Mouse (Mus musculus) hematopoietic stem cell, adult 5-6 weeks (primary cell): ENCODE data around the gene Sowahc. TPM values are rescaled to one million over a fixed set of nuclear protein-coding genes. Genes with fewer than 3 reads are reported as not detected.

Experiments used
- ATAC-seq, 2 experiments: fragments of 125-278 bp in 1 of 2; replicated peaks in 1 of 2; 2 replicates each; pipeline ENCODE4 v1.8.0; 2016 to 2017; ENCODE audit warnings: inconsistent platforms in 2 of 2, mild to moderate bottlenecking in 2 of 2, moderate number of reproducible peaks in 2 of 2, low read depth in 1 of 2, moderate TSS enrichment in 1 of 2; ENCODE audit not compliant: low FRiP score in 2 of 2, poor library complexity in 2 of 2, severe bottlenecking in 2 of 2, insufficient read depth in 1 of 2, low TSS enrichment in 1 of 2
- total RNA-seq: library from RNA; stranded (forward); fragments of 172-1452, 232-1000 nt; gene quantifications from 2 replicates; pipeline ENCODE4 v1.2.3, GENCODE M21; 2017

The Sowahc gene
- total RNA-seq, 1 experiment from 2014 or later, result 2.0 TPM

DNA sequence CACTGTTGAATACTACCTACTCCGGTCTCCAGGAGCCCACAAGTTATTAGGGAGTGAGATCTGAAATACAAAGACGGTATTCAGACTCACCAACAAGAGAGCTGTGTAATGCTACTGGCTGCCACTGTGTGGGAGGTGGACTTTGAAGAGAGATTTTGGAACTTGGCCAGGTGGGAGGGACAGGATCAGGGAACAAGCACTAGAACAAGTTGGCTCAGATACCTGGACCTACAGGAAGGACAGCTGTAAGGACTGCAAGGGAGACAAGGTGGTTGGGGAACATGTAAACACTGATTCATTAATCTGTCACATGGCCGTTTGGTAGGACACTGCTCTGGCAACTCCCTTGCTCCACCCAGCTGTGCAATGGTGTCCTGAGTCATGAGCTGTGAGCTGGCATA lies 19.4 kb downstream of the Sowahc start:
- ATAC-seq, result no peak

DNA sequence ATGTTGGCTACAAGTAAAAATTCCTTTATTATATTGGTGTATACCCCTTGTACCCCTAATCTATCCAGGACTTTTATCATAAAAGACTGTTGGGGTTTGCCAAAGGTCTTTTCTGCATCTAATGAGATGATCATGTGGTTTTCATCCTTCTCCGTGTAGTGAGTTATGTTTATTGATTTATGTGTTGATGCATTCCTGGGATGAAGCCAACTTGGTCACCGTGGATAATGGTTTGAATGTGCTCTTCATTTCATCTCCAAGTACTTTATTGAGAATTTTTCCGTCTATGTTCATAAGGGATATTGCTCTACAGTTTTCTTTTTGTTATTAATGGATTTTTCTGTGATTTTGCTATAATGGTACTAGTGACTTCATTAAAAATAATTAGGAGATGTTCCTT lies 27.8 kb downstream of the Sowahc start:
- no peak for ATAC-seq

DNA sequence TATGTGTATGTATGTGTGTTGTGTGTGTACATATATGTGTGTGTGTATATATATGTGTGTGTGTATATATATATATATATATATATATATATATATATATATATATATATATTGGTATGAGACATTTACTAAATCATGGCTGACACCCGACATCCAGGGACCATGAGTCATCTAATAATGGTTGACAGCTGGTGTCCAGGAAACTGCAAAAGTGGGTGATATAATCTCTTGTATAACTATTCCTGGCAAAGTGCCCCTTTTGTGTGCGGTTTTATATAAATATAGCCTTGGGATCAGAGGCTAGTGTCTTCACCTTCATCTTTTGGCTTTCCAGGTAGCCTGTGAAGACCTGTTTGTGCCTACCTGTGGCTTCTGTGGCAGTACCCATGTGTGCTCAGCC lies 28.9 kb downstream of the Sowahc start:
- no peak for ATAC-seq

DNA sequence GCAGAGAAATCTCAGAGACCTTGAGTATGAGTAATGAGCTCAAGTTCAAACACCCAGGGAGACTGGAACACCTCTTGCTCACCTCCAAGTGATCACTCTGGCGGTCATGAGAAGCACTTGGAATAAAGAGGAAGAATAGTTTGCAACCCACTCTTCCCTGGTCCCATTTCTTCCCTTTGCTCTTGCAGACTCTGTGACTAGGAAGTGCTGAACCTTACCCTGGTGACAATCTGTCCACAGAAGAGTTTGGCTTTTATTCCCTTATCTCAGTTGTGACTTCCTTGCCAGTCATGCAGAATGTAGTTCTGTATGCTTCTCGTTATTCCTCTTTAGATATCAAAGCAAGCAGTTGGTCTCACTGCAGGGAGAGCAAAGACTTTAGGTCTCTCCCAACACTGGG lies 30.2 kb downstream of the Sowahc start:
- ATAC-seq, result no peak

DNA sequence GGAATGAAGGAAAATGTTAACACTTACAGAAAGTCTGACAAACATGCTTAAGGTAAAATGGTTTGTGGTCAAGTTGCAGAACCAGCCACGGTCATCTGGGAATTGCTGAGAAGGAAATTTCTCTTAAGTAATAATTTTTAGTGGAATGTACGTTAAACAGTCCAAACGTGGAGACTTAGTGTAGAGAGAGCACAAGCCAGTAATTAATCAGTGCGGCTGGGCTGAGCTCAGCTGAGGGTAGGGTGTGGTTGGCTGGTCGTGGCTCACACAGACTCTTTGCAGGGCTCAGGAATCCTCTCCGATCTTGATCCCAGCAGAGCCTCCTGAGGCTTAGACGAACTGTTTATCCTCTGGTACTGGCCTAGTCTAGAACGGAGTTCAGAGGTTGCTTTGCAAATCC lies 30.6 kb downstream of the Sowahc start:
- no peak for ATAC-seq

DNA sequence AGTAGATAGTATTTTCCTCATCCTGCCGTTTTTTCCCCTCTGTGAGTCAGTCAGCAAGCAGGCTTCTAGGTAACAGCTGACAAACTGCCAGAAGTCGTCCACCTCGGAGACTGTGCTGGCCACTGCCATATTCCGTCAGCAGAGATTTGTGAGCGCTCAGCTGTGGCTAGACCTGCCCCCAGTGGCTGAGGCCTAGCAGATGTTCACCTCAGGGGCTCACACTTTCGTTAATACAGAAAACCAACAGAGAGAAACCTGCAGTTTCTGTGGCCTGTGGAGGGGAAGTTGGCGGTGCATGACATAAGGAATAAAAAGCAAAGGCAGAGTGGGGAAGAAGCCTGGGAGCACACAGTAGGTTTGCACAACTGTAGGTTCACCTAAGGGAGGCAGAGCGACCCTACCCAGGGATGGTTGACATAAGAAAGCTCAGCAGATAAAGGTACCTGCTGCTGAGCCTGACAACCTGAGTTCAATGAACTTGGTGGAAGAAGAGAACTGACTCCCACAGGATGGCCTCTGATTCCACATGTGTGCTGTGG lies 31.9 kb downstream of the Sowahc start:
- no peak for ATAC-seq

DNA sequence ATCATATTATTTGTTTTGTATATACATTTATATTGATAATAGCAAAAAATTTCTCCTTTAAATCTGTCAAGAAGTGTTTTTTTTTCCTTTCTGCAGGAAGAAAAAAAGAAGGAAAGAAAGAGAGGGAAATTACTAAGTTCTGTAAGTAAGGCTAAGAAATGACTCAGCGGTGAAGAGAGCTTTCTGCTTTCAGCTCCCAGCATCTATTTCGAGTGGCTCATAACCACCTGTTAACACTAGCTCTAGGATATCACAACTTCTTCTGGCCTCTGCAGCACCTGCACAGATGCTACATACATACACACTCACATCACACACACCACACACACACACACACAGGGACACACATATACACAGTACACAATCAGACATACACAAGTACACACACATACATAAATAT lies 34.8 kb downstream of the Sowahc start:
- ATAC-seq, result no peak

DNA sequence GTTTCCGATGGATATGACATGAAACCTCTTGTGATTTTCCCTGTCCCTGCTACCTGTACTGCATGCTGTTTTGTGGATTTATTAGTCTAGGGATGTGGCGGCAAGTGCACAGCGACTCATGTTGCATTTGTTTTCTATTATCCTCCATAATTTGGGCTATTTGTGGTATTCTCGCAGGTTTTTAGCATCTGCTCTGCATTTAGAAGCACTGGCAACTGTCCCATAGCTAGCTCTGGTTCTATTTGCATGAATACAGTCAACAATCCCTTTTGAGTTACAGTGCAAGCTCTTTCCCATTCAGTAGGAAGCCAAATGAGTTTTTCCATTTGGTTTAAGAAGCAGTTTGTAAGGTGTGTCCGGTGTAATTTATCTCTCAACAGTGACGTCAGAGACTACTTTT lies 37.8 kb downstream of the Sowahc start:
- no peak for ATAC-seq

DNA sequence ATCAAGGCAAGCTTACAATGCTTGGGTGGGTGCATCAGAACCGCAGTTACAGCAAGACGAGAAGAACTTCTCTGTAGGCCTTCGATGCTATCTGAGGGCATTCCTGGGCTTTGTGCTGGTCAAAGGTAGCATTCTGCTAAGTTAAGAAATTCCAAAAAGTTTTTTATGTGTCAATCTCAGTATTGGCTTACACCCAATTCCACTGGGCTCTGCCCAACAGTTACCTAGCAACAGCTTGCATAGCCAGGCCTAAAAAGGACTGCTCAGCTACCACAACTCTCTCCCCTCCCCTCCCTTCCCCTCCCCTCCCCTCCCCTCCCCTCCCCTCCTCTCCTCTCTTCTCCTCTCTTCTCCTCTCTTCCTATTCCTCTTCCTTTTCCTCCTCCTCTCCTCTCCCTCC lies 39.9 kb downstream of the Sowahc start:
- ATAC-seq, result no peak

DNA sequence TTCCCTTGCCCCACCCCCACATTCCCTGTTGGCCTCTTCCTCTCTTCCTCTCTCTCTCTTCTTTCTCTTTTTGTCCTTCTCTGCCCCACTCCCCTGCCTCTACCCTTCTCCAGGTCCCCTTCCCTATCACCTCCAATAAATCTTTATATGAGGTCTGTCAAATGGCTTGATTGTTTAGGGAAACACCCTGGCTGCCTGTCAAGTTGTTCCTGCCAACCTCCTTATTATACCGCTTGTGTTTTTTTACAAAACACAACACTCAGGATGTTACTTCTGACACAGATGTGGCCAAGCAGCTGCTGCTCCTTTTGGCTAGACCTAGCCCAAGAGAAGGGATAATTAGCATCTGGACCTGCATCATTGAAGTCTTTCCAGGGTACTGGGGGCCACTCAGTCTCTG lies 40.3 kb downstream of the Sowahc start:
- ATAC-seq, result no peak

DNA sequence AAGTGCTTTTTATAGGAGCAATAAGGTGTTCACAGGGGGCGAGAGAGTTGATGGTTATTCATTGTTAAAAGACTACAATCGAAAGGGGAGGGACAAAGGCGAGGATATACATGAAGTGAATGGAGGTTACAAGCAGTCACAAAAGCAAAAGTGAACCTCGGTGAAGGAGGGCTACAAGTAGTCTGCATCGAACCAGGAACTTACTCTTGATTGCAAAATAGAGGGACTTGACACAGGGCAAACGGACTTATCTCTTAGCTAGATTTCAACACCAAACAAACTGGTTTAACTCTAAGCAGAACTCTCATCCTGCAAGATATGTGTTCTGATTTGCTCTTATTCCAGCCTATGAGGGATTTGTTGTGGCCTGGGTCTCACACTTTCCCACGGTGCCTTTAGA lies 41.2 kb downstream of the Sowahc start:
- ATAC-seq, result peak in 1 of 2 experiments; percentile 34; a peak in 1 of 4 replicates

DNA sequence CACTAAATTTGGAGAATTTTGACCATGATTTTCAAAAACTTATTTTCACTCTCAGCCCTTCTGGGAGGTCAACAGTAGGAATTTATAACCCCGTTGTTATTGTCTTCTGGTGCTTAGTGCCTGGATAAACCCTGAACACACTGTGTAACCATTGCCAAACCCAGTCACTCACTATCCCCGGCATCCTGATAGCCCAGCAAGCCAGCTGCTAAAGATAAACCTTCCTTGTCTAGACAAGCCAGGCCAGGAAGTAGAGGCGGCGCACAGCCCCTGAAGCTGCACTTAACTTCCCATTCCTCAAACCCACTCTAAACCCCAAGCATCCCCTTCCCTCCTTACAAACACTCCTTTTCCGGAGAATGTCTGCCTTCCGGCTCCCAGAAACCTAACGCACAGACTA lies 43.3 kb downstream of the Sowahc start:
- ATAC-seq, result peak; percentile 71 to 72; a peak in 3 of 4 replicates

DNA sequence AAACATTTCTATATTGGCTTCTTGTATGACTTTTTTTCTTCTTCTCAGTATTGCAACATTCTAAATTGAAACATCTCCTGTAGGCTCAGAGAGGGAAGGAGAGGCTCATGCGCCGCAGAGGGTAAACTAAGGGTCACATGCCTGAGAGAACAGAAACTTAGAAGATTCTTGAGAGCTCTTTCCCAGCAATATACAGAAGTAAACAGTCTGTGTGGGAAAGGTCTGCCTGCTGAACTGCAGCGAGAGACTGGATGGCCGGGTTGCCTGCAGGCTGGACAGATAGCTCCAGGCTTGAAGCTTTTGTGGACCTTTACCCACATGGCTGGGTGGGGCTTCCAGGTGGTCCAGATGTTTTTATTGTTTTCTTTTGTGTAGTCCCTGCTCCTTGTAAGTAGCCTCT lies 43.9 kb downstream of the Sowahc start:
- peak; percentile 31 to 63; a peak in 3 of 4 replicates for ATAC-seq

DNA sequence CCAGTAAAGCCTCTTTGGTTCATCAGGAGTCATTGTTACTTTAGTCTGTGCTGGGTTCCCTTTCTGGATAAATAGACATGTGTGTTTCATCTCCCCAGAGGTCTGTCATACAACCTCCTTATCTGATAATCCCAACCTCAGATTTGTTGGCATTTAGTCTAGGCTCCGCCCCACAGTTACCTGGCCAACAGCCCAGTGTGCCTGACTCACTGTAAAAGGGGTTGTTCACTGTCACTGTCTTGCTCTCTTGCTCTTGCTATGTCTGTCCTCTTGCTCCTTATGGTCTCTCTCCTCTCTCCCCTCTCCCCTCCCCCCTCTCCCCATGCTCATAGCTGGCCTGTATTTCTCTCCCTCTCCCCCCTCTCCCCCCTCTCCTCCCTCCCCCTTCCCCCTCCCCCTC lies 44.3 kb downstream of the Sowahc start:
- no peak for ATAC-seq

DNA sequence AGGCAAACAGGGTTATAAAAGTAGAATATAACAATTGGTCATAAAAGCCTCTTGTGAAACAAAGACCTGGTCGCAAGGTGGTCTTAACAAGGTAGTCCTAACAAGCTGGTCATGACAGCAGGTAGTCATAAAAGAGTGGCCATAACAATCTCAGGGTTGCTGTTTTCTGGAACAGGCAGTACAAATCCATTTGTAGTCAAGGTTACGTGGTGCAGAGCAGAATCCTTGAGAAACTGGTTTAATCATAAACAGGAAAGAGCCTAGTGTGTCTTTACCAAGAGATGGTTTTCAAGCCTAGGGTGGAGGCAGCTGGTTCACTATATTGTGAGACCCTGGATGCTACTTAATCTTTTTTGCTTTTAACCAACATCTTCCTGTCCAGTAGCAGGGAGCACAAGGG lies 45.5 kb downstream of the Sowahc start:
- ATAC-seq, result no peak

DNA sequence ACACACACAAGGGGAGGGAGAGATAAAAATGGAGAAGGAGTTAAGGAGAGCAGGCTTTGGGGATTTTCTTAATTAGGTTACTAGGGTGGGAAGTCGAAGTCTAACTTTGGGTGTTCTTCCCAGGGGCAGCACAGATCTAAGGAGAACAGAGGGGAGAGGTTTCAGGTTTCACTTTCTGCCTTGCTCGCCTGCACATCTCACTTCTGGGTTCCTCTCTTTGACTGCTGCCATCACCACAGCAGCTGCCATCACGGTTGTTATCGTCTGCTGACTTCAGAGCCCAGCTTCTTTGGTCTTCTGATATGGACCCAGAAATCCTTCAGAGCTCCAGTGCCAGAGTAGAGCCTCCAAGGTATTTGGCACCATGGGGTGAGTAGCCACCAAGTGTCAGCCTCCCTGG lies 46.4 kb downstream of the Sowahc start:
- no peak for ATAC-seq

DNA sequence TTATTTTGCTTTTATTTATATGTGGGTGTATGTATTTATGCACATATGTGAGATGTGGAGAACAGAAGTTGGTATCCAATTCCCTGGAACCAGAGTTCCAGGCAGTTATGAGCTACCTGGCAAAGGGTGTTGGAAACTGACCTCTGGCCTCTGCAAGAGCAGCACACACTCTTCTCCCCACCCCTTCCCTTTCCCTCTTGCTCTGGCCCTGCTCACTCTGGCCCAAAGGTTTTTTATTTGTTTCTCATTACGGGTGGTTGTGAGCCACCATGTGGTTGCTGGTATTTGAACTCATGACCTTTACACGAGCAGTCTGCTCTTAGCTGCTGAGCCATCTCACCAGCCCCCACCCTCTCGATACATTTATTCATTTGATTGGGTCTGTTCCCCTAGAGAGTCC lies 47.0 kb downstream of the Sowahc start:
- no peak for ATAC-seq

DNA sequence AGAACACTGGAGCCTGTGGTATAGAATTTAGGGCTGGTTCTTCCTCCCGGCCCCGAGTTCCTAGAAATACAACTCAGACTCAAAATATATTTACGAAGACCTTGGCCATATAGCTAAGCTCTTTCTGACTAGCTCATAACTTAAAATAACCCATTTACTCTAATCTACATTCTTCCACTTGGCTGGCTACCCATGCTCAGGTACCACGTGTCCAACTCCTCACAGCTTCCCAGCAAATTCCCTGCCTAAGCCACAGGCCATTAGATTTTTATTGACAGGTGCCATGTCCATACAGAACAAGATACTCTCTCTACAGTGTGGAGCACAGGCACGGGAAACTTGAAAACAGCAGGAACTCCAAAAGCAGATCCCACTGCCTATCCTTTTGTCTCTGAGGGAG lies 54.0 kb downstream of the Sowahc start:
- no peak for ATAC-seq
